Mouse (Mus musculus): ENCODE data around the gene Nfasc.

The Nfasc gene

GRCm38 (mm10) chr1:132585376-132585775 is 156.2 kb downstream of the Nfasc start:
- in situ Hi-C loops (cut with MboI, MseI), result no loop called here

- in situ Hi-C loops (cut with MboI, MseI), result no loop called here
These were observed 158.5 kb downstream of the Nfasc start for GRCm38 (mm10) chr1:132582998-132583604.

DNA sequence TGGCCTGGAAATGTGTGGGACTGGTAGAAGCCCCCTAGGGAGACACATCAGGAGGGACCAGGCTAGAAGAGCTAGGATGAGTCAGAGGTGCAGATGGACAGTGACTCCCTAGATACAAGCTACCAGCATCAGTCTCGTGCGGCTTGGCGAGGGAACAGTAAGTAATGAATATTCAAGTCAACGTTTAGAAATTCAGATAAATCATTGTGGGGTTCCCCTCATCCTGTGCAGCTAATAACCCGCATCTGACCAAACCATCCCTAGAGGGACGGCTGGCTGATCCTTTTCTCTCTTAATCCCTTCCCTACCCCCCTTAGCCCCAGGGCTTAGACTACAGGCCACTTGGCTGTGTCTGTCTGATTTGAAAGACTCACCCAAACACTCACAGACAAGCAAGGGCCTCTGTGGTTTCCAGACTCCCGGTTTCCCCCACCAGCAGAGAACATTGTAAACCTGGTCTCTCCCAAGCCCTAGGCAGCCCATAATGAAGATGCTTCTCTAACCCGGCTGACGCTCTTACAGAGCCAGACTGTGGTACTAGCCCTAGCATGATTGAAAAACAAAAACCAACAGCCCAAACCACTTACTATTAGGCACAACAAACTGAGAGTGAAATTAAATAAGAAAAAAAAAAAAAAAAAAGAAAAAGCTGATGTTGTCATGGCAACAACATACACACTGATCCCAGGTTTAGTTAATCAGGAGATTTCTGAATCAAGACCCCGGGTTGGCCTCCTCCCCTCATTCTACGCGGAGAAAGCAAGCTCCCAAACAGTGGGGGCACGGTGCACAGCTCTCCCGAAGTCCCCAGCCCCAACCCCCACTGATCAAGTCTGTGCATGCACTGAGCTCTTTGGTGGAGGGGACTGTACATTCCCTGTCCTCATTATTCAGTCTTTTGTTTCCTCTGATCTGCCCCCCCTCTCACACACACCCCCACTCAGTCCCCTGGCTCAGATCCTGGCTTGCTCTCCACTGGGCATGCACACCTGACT is 159.5 kb downstream of the Nfasc start:
- in situ Hi-C loops (cut with MboI, MseI), result no loop called here

DNA sequence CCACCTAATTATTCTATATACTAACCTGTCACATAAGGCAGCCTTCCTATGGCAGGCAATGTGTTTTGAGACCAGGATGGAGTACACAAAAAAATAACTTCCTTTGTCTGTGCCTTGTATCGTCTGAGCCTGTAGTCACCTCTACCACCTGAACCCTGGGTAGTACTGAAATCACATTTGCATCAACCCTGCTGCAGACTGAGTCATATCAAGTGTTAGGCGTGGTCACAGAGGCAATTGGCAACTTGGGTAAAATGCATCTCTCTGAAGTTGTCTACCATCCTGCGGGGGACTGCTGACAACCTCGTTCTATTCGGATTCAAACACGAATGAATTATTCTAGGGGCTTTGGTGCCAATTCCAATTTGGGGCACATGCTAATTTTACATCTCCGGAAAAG is 161.5 kb downstream of the Nfasc start:
- in situ Hi-C loops (cut with MboI, MseI), result no loop called here

DNA sequence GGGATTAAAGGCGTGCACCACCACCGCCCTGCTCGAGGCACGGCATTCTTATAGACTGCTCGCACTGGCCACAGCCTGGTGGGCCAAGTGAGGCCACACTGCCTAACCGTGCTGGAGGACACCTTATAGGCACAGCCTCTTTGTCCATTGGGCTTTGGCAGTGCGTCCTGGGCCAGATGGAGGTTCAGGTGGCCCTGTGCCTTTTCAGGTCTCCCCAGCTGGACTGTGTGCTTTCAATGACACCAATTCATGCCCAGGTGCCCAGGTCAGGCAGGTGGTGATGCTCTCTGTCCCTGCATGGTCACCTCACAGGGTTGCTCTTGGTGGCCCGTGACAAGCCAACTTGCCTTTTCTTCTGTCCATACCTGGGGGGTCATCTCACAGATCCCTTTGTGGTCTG is 164.8 kb downstream of the Nfasc start:
- in situ Hi-C loops (cut with MboI, MseI), result no loop called here

DNA sequence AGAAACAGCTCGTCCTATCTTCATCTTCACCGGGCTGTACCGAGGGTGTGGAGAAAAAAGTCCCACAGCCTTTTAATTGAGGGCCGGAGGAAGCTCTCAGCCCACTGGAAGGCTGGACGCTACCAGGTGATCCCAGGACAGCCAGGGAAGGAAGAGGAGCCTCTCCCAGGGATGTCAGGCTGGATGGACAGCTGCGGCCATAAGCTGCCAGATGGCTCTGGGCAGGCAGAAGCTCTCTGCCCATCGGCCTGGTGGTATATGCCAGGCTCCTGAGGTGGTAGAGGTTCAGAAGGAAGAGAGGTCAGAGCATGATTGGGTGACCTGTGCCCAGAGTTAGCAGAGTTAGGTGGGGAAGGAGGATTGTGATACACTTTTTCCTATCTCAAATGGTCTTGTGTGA is 168.7 kb downstream of the Nfasc start:
- in situ Hi-C loops (cut with MboI, MseI), result no loop called here

DNA sequence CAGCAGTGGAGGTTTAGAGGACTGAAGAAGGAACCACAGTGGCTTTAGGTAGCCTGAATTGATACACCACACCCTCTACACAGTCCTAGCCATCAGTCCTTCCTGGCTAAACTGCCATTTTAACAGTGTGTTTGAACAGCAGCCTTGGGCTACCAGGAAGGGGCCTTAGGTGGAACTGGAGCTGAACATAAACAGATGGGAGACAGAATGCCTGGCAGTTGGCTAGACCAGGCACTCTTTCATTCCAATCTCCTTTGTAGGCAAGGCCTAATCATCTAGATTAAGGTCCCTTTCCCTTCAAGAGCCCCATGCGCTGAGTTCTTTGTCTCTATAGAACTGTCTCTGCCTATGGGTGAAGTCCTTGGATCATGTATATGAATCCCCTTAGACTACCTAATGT is 170.0 kb downstream of the Nfasc start:
- in situ Hi-C loops (cut with MboI, MseI), result no loop called here

GRCm38 (mm10) chr1:132570906-132571305 is 170.7 kb downstream of the Nfasc start:
- in situ Hi-C loops (cut with MboI, MseI), result no loop called here

DNA sequence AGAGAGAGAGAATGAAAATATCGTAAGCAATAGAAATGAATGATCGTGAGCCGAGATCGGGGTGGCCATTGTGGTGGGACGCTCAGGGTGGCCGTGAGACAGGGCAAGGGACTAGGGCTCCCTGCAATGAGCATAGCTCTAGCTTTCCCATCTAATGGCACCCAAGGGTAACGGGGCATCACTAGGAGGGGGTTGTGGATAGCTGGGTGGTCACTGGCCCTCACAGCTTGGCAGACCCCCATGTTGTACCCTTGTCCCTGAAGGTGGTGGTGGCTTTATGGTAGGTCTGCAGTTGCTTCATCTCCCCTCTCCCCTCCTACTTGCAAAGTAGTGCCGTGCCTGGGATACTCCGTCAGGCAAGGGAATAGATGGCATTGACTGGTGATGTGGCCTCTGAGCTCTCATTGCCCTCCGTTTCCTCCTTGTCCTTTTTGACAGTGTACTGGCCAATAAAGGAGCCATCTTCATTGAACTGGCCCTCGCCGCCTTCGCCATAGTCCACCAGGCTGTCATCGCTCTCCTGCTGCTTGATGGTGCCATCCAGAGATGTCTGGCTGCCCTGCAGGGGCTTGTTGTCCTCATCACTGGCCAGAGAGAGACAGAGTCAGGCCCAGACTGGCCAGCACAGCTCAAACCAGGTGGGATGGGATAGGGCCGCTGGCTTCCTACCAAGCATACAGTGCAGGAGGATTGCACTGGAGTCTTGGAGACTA is 171.4 kb downstream of the Nfasc start:
- in situ Hi-C loops (cut with MboI, MseI), result no loop called here

GRCm38 (mm10) chr1:132569516-132569915 is 172.1 kb downstream of the Nfasc start:
- in situ Hi-C loops (cut with MboI, MseI), result no loop called here

DNA sequence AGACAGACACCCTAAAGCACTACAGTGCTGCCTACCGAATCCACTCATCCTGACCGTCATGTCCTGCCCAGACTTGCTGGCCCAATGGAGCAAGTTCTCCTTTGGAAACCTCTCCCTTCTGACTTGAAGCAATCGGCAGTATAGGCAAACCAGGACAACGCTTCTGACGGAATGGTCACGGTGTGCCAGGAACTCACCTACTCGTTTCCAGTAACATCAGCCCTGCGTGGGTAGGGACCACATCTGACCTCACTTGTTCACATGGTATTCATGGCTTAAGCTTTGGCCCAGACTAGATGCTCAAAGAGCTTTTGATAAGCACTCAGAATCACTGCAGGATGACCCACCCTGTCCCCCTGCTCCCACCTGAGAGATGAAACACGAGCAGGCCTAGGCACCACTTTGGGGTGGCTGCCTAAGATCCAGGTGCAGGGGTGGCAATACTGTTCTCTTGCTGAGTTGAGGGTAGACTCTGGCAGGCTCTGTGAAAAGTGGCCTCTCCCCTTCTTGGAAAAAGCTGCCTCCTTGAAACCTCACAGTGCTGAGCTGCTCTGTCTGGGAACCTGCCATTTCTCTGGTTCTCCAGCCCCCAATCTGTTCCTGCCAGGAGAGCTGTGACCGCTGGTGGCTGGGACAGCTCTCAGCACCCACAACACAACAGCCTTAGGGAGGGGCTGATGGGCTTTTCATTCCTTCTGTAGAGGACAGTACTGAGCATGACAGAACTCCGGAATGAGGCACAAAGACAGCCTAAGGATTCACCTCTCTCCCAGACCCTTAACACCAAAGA is 174.1 kb downstream of the Nfasc start:
- in situ Hi-C loops (cut with MboI, MseI), result no loop called here

- in situ Hi-C loops (cut with MboI, MseI), result no loop called here
These were observed 175.8 kb downstream of the Nfasc start for GRCm38 (mm10) chr1:132565766-132566165.

- in situ Hi-C loops (cut with MboI, MseI), result no loop called here
These were observed 176.7 kb downstream of the Nfasc start for GRCm38 (mm10) chr1:132564946-132565345.

GRCm38 (mm10) chr1:132562337-132562795 is 179.2 kb downstream of the Nfasc start:
- in situ Hi-C loops (cut with MboI, MseI), result no loop called here

GRCm38 (mm10) chr1:132560907-132561700 is 180.5 kb downstream of the Nfasc start:
- in situ Hi-C loops (cut with MboI, MseI), result no loop called here

GRCm38 (mm10) chr1:132559045-132559444 is 182.6 kb downstream of the Nfasc start:
- in situ Hi-C loops (cut with MboI, MseI), result no loop called here

GRCm38 (mm10) chr1:132557901-132558631 is 183.5 kb downstream of the Nfasc start:
- in situ Hi-C loops (cut with MboI, MseI), result no loop called here

DNA sequence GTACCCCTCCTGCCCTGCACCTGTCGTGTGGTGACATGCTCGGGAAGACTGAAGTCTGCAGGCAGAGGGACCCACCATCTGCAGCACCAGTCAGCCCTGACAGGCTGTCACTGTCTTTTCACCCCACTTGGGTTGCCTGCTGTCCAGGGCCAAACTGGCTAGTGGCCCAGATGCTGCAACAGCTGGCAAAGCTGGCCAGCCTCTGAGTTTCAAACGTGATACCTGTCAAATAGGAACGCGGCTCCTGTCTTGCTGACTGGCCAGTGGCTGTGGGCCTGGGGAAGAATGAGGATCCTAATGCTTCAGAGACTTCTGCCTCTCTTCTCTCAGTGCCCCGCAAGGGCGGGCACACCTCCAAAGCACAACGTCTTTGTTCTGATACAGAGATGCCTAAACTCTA is 197.8 kb downstream of the Nfasc start:
- in situ Hi-C loops (cut with MboI, MseI), result no loop called here

DNA sequence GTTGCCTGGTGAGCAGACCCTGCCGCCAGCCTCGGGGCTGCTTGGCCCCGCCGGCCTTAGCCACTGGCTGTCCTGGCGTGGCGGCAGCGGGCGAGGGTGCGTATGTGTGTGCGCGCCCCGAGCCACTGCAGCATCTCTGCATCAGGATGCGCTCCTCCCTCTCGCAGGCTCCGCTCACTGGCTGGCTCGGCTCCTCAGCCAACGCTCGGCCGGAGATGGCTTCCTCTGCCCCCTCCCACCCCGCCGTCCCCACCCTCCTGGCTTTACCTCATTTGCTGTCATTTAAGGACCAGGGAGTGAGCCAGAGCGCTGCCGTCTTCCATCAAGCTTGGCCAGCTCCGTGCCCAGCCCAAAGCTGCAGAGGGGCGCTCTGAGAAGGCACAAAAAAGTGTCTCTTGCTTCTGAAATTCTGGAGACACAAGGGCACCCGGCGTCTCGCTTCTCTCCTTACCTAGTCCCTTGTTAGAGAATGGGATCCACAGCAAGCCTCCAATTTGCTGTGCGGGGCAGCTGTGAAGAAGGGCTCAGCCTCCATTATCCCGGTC is 198.8 kb downstream of the Nfasc start, which contains the start of gene Cntn2:
Cntn2 (minus strand) TSS at position 495 of the 545 bp plus-strand sequence.
- in situ Hi-C loops (cut with MboI, MseI), result no loop called here

All from T-helper 2 cell (primary cell).